Mouse (Mus musculus): Measurements from ENCODE around the gene Taco1. TPM values are rescaled to one million over a fixed set of nuclear protein-coding genes. Genes with fewer than 3 reads are reported as not detected.

Gene Taco1
- polyA plus RNA-seq, 1 experiment, result 21.3 TPM

- WGBS, result 17% methylated on average over 11 of the region's 11 CpGs
- peak; percentile 59 for DNase-seq
- no peak for TF ChIP-seq POLR2A (IDR thresholded peaks at IDR 0.05; ENCODE audit: low read depth, low read length)
- TF ChIP-seq CTCF (conservative IDR thresholded peaks at IDR 0.05; ENCODE audit: insufficient read depth, insufficient read length, low read depth, low read length), result 0 out of 2 replicates have a peak, but pooled peaks have one; percentile 9
- Histone ChIP-seq H3K27ac (ENCODE audit: insufficient read depth, low read depth, low read length) (peak overlapping the region; percentile 100), H3K36me3 (ENCODE audit: control insufficient read depth, insufficient read depth, low read length) (no peaks in the 10 kb centered on the region), H3K4me1 (ENCODE audit: control insufficient read depth, insufficient read depth, low read length) (peaks cover 4% of the 10 kb centered on the region; the same call in 1 of the 2 replicates), H3K27me3 (replicated peaks; ENCODE audit: control insufficient read depth, insufficient read depth, low read length) (no peaks in the 10 kb centered on the region), H3K4me3 (ENCODE audit: insufficient read depth, low read depth, low read length) (peak overlapping the region; percentile 73)
Observed at GRCm38 (mm10) chr11:106033491-106033919, 32.4 kb upstream of the Taco1 start.

- no peak for DNase-seq
- Histone ChIP-seq H3K27ac (ENCODE audit: insufficient read depth, low read depth, low read length) (no peak overlapping the region), H3K27me3 (replicated peaks; ENCODE audit: control insufficient read depth, insufficient read depth, low read length) (no peaks in the 10 kb centered on the region), H3K4me3 (ENCODE audit: insufficient read depth, low read depth, low read length) (no peak overlapping the region), H3K4me1 (ENCODE audit: control insufficient read depth, insufficient read depth, low read length) (peaks cover 4% of the 10 kb centered on the region; the same call in 1 of the 2 replicates), H3K36me3 (ENCODE audit: control insufficient read depth, insufficient read depth, low read length) (no peaks in the 10 kb centered on the region)
- TF ChIP-seq CTCF (conservative IDR thresholded peaks at IDR 0.05; ENCODE audit: insufficient read depth, insufficient read length, low read depth, low read length), result no peak
- no peak for TF ChIP-seq POLR2A (IDR thresholded peaks at IDR 0.05; ENCODE audit: low read depth, low read length)
- WGBS, result 90% methylated on average over 9 of the region's 9 CpGs
Observed at GRCm38 (mm10) chr11:106034986-106035385, 30.9 kb upstream of the Taco1 start.

- DNase-seq, result peak; percentile 99
- Histone ChIP-seq H3K4me1 (ENCODE audit: control insufficient read depth, insufficient read depth, low read length) (peaks cover 4% of the 10 kb centered on the region; the same call in 1 of the 2 replicates), H3K27ac (ENCODE audit: insufficient read depth, low read depth, low read length) (0 out of 2 replicates have a peak within 1 kb of the TSS, but pooled peaks have one; percentile 24), H3K4me3 (ENCODE audit: insufficient read depth, low read depth, low read length) (peak within 1 kb of the TSS; percentile 89), H3K36me3 (ENCODE audit: control insufficient read depth, insufficient read depth, low read length) (no peaks in the 10 kb centered on the region), H3K27me3 (replicated peaks; ENCODE audit: control insufficient read depth, insufficient read depth, low read length) (no peaks in the 10 kb centered on the region)
- no peak for TF ChIP-seq CTCF (conservative IDR thresholded peaks at IDR 0.05; ENCODE audit: insufficient read depth, insufficient read length, low read depth, low read length)
- peak; percentile 76 for TF ChIP-seq POLR2A (IDR thresholded peaks at IDR 0.05; ENCODE audit: low read depth, low read length)
- WGBS, result under 1% methylated on average over 66 of the region's 66 CpGs
Observed at GRCm38 (mm10) chr11:106036548-106037417, 29.1 kb upstream of the Taco1 start, which contains the start of gene Dcaf7. Gene Dcaf7 (plus strand): TSS chr11:106036872.

- WGBS, result 1% methylated on average over 13 of the region's 13 CpGs
- Histone ChIP-seq H3K27me3 (replicated peaks; ENCODE audit: control insufficient read depth, insufficient read depth, low read length) (no peaks in the 10 kb centered on the region), H3K4me3 (ENCODE audit: insufficient read depth, low read depth, low read length) (peak overlapping the region; percentile 89), H3K36me3 (ENCODE audit: control insufficient read depth, insufficient read depth, low read length) (no peaks in the 10 kb centered on the region), H3K4me1 (ENCODE audit: control insufficient read depth, insufficient read depth, low read length) (peaks cover 4% of the 10 kb centered on the region; the same call in 1 of the 2 replicates), H3K27ac (ENCODE audit: insufficient read depth, low read depth, low read length) (no peak overlapping the region)
- no peak for DNase-seq
- TF ChIP-seq CTCF (conservative IDR thresholded peaks at IDR 0.05; ENCODE audit: insufficient read depth, insufficient read length, low read depth, low read length) (no peak), POLR2A (IDR thresholded peaks at IDR 0.05; ENCODE audit: low read depth, low read length) (no peak)
Observed at GRCm38 (mm10) chr11:106037418-106037751, 28.5 kb upstream of the Taco1 start.

- no peak for DNase-seq
- no peaks in the 10 kb centered on the region for H3K36me3 ChIP-seq (ENCODE audit: control insufficient read depth, insufficient read depth, low read length)
- H3K4me1 ChIP-seq (ENCODE audit: control insufficient read depth, insufficient read depth, low read length), result peaks cover 4% of the 10 kb centered on the region; the same call in 1 of the 2 replicates
- TF ChIP-seq POLR2A (IDR thresholded peaks at IDR 0.05; ENCODE audit: low read depth, low read length) (no peak), CTCF (conservative IDR thresholded peaks at IDR 0.05; ENCODE audit: insufficient read depth, insufficient read length, low read depth, low read length) (no peak)
- no peak overlapping the region for H3K4me3 ChIP-seq (ENCODE audit: insufficient read depth, low read depth, low read length)
- H3K27me3 ChIP-seq (replicated peaks; ENCODE audit: control insufficient read depth, insufficient read depth, low read length), result no peaks in the 10 kb centered on the region
- H3K27ac ChIP-seq (ENCODE audit: insufficient read depth, low read depth, low read length), result no peak overlapping the region
Observed at GRCm38 (mm10) chr11:106044349-106044748, 21.5 kb upstream of the Taco1 start.

GRCm38 (mm10) chr11:106045256-106045655 lies 20.6 kb upstream of the Taco1 start:
- Histone ChIP-seq H3K36me3 (ENCODE audit: control insufficient read depth, insufficient read depth, low read length) (no peaks in the 10 kb centered on the region), H3K27me3 (replicated peaks; ENCODE audit: control insufficient read depth, insufficient read depth, low read length) (no peaks in the 10 kb centered on the region), H3K4me1 (ENCODE audit: control insufficient read depth, insufficient read depth, low read length) (peaks cover 4% of the 10 kb centered on the region; the same call in 1 of the 2 replicates), H3K27ac (ENCODE audit: insufficient read depth, low read depth, low read length) (no peak overlapping the region), H3K4me3 (ENCODE audit: insufficient read depth, low read depth, low read length) (no peak overlapping the region)
- TF ChIP-seq CTCF (conservative IDR thresholded peaks at IDR 0.05; ENCODE audit: insufficient read depth, insufficient read length, low read depth, low read length) (no peak), POLR2A (IDR thresholded peaks at IDR 0.05; ENCODE audit: low read depth, low read length) (no peak)
- 98% methylated on average over 1 of the region's 1 CpGs for WGBS
- no peak for DNase-seq

- H3K4me1 ChIP-seq (ENCODE audit: control insufficient read depth, insufficient read depth, low read length), result peaks cover 4% of the 10 kb centered on the region; the same call in 1 of the 2 replicates
- no peaks in the 10 kb centered on the region for H3K27me3 ChIP-seq (replicated peaks; ENCODE audit: control insufficient read depth, insufficient read depth, low read length)
- no peak for TF ChIP-seq CTCF (conservative IDR thresholded peaks at IDR 0.05; ENCODE audit: insufficient read depth, insufficient read length, low read depth, low read length)
- TF ChIP-seq POLR2A (IDR thresholded peaks at IDR 0.05; ENCODE audit: low read depth, low read length), result no peak
- H3K4me3 ChIP-seq (ENCODE audit: insufficient read depth, low read depth, low read length), result no peak overlapping the region
- 89% methylated on average over 3 of the region's 3 CpGs for WGBS
- H3K36me3 ChIP-seq (ENCODE audit: control insufficient read depth, insufficient read depth, low read length), result no peaks in the 10 kb centered on the region
- DNase-seq, result no peak
- no peak overlapping the region for H3K27ac ChIP-seq (ENCODE audit: insufficient read depth, low read depth, low read length)
Observed at GRCm38 (mm10) chr11:106045780-106046179, 20.1 kb upstream of the Taco1 start.
